Mouse (Mus musculus) ES-E14 (cell line): ENCODE measurements around the gene Nfib. TPM values are rescaled to one million over a fixed set of nuclear protein-coding genes. Genes with fewer than 3 reads are reported as not detected.

Experiments
- DNase-seq: peaks from one replicate; pipeline ENCODE4 v3.0.0-alpha.2; 2013; ENCODE audit warnings: low read depth, low spot score
- H3K27ac ChIP-seq: 2 replicates; pipeline ENCODE4 v1.5.1; 2012; ENCODE audit warnings: low read depth, mild to moderate bottlenecking, low read length, moderate library complexity, mixed read lengths; ENCODE audit not compliant: poor library complexity, insufficient read depth, severe bottlenecking
- H3K36me3 ChIP-seq: 2 replicates; pipeline ENCODE4 v1.6.1; 2012; ENCODE audit warnings: mild to moderate bottlenecking, low read length, moderate library complexity, mixed read lengths; ENCODE audit not compliant: control insufficient read depth, poor library complexity, insufficient read depth, severe bottlenecking
- H3K4me1 ChIP-seq, 2 experiments: fragments of 150-350 bp in 1 of 2; sonication (generic) in 1 of 2; 2 replicates each; pipeline ENCODE4 v1.6.1; 2012; ENCODE audit warnings: low read length in 2 of 2, mild to moderate bottlenecking in 1 of 2, mixed read lengths in 1 of 2; ENCODE audit not compliant: control insufficient read depth in 2 of 2, insufficient read depth in 2 of 2, poor library complexity in 1 of 2
- H3K4me3 ChIP-seq, 2 experiments: fragments of 150-350 bp in 1 of 2; sonication (generic) in 1 of 2; 2 replicates each; pipeline ENCODE4 v1.5.1; 2012; ENCODE audit warnings: low read length in 2 of 2, low read depth in 1 of 2, mild to moderate bottlenecking in 1 of 2, mixed read lengths in 1 of 2; ENCODE audit not compliant: insufficient read depth in 1 of 2, poor library complexity in 1 of 2, severe bottlenecking in 1 of 2
- H3K9ac ChIP-seq: 2 replicates; pipeline ENCODE4 v1.6.1; 2012; ENCODE audit warnings: low read depth, mild to moderate bottlenecking, low read length, mixed read lengths; ENCODE audit not compliant: poor library complexity, insufficient read depth, severe bottlenecking
- H3K9me3 ChIP-seq: fragments of 150-350 bp; sonication (generic); 2 replicates; pipeline ENCODE4 v1.6.1; 2012; ENCODE audit warnings: low read depth, mild to moderate bottlenecking, low read length; ENCODE audit not compliant: control insufficient read depth, insufficient read depth
- CHD2 ChIP-seq: IDR thresholded peaks from 2 replicates; pipeline ENCODE4 v1.6.1; 2014; ENCODE audit warnings: mild to moderate bottlenecking, low read depth, low read length, inconsistent platforms
- HCFC1 ChIP-seq: IDR thresholded peaks from 2 replicates; pipeline ENCODE4 v1.6.1; 2012; ENCODE audit warnings: low read length, inconsistent platforms, borderline replicate concordance; ENCODE audit not compliant: insufficient read depth
- MAFK ChIP-seq: IDR thresholded peaks from 2 replicates; pipeline ENCODE4 v1.6.1; 2014; ENCODE audit warnings: mild to moderate bottlenecking, low read depth, low read length, inconsistent platforms; ENCODE audit not compliant: insufficient read depth
- ZC3H11A ChIP-seq: IDR thresholded peaks from 2 replicates; pipeline ENCODE4 v1.6.1; 2012; ENCODE audit warnings: low read depth, mild to moderate bottlenecking, inconsistent platforms, low read length, borderline replicate concordance
- ZNF384 ChIP-seq: IDR thresholded peaks from 2 replicates; pipeline ENCODE4 v1.6.1; 2012; ENCODE audit warnings: low read depth, low read length, inconsistent platforms
- in situ Hi-C, 2 experiments: fragments of 600-800 bp; cut with MboI; formaldehyde crosslinking; loops; one replicate each; pipeline ENCODE4 v1.15.1; 2025; ENCODE audit warnings: low sequenced_read_pairs in 2 of 2, inconsistent platforms in 1 of 2; ENCODE audit not compliant: unreplicated experiment in 2 of 2
- total RNA-seq: library from RNA; depleted of rRNA; stranded (reverse); fragments of 300-350 nt; gene quantifications from 2 replicates; pipeline ENCODE4 v1.2.3, GENCODE M21; 2012

Gene Nfib
- total RNA-seq, 1 experiment: 8.9 TPM

DNA sequence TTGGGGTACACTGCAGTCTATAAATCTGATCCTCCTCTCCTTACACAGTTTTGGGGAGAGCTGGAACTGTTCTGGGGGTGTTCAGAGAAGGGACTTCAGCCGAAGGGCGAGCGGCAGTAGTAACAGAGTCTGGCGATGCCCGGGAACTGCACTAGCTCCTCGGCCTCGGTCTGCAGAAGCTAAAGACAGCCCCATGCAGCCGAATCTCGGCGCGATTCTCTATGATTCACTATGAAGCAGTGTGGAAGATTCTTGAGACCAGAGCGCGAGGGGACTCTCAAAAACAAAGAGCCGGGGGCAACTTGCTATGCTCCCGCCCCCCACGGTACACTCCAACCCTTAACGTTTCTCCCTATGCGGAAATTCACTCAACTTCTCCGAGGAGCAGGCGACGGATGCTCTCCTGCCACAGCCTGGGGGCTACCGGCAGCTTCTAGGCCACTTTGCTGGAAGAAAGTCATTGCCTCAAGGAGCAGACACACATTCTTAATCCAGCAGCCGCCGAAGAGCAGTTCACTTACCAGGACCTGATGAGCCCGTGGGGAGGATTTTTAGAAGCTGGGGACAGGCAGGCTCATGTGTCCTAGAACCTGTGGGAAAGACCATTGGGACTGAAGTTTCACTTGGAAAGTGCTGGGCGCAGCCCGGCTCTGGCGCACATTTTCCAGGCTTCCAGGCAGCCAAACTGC is 168.1 kb downstream of the Nfib start:
- DNase-seq: no peak
- Histone ChIP-seq H3K4me1 (peaks cover 0 to 7% of the 10 kb centered on the region in 2 experiments; a peak in 2 of 4 replicates), H3K9ac (no peak overlapping the region), H3K9me3 (no peaks in the 10 kb centered on the region), H3K4me3 (peak overlapping the region in 1 of 2 experiments; percentile 6; a peak in 2 of 4 replicates), H3K36me3 (no peaks in the 10 kb centered on the region), H3K27ac (no peak overlapping the region)
- no peak for TF ChIP-seq ZC3H11A
- no peak for TF ChIP-seq MAFK
- no peak for TF ChIP-seq CHD2
- no peak for TF ChIP-seq ZNF384
- no peak for TF ChIP-seq HCFC1
- in situ Hi-C loops: no loop called here

DNA sequence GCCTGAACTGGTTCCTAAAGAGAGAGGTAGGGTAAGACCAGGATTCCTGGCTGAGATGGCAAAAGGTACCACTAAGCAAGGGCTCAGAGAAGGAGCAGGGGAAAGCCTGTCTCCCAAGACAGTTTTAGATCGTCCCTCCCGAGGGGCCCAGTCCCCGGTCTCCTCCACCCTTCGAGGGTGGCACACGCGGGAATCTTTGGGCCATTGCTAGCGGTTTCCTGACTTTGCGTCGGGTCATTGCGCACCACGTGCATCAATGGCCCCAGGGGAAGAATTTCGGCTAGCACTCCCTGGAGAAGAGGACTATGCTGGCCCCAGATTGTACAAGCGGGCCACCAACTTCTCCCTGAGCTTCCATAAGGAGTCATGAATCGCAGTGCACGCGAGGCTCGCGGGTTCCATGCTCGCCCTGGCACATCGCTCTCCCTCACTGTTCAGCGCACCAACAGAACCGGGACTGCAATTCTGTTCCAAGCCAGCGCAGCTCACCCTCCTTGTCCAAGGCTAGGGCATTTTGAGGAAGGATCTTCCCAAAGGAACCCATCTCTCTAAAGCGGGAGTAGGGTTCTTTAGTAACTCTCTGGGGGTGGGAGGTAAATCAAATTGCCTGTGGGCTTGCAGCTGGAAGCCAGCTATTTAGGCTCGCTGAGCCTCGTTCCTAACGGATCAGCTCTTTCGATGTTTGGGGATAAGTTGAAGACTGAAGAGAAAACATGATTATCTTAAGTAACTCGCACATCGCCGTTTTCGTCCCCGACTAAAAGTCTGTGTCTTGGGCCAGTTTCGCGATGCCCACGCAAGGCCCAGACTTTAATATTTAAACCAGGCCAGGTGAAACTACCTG is 168.9 kb downstream of the Nfib start:
- H3K9ac ChIP-seq: no peak overlapping the region
- in situ Hi-C loops: no loop called here
- H3K4me1 ChIP-seq: peaks cover 0 to 12% of the 10 kb centered on the region in 2 experiments; a peak in 2 of 4 replicates
- H3K27ac ChIP-seq: no peak overlapping the region
- H3K36me3 ChIP-seq: no peaks in the 10 kb centered on the region
- DNase-seq: no peak
- TF ChIP-seq ZNF384: no peak
- no peak for TF ChIP-seq CHD2
- TF ChIP-seq ZC3H11A: no peak
- TF ChIP-seq HCFC1: no peak
- TF ChIP-seq MAFK: no peak
- H3K9me3 ChIP-seq: no peaks in the 10 kb centered on the region
- H3K4me3 ChIP-seq: peak overlapping the region; percentile 1 to 5; a peak in 1 of 4 replicates

DNA sequence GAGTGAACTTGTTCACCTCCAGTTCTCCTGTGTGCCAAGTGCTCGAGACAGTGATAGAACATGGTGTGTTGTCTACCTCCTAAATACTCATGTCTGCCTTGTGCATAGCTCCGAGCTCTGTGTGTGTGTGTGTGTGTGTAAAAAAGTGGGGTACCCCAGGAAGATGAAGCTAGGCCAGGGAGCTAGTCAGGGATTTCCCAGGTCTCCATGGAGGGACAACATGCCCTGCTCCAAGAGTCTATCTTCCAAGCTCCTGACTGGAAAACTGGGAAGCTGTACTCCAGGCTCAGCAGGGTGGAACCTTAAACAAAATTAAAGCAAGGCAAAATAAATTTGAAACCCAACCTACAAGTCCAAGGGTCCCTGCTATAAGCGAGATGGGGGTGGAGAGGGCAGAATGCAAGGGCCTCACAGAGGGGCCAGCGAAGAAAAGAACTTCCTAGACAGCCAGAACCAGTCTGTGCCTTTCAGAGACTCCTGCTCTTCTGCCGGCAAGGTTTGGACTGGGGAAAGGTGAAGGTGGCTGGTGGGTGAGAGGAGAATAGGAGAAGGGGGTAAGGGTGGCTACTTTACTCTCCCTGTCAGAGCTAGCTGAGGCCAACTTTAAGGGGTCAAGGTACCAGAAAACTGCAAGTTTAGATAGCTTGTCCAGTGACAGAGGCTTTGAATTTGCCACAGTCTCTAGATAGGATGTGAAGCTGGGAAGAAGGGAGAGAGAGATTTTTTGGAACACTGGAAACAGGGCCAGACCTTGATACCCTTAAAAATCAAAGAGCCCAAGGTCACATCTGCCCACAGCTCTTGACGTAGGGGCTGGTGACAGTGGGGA is 169.7 kb downstream of the Nfib start:
- DNase-seq: no peak
- in situ Hi-C loops: no loop called here
- Histone ChIP-seq H3K4me3 (no peak overlapping the region), H3K9ac (no peak overlapping the region), H3K4me1 (peaks cover 0 to 12% of the 10 kb centered on the region in 2 experiments; a peak in 2 of 4 replicates), H3K27ac (no peak overlapping the region), H3K9me3 (no peaks in the 10 kb centered on the region), H3K36me3 (no peaks in the 10 kb centered on the region)
- TF ChIP-seq ZC3H11A (no peak), MAFK (no peak), CHD2 (no peak), ZNF384 (no peak), HCFC1 (no peak)

DNA sequence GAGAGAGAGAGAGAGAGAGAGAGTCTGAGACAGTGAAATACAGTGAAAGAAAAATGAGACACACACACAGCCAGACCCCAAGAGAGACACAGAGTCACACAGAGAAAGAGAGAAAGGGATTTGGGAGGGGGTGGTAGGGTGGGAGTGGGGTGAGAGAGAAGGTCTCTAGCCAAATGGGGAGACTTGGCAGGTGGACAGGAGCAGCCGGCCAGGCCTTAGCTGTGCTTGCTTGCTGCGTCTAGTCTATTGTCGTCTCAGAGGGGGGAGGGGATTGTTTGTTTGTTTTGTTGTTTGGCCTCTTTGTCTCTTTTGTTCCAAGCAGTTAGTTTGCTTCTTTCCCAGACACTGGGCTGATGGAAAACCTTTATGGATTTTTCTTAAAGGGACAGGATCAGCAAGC is 172.3 kb downstream of the Nfib start:
- H3K9ac ChIP-seq: no peak overlapping the region
- no peak overlapping the region for H3K4me3 ChIP-seq
- no peaks in the 10 kb centered on the region for H3K9me3 ChIP-seq
- no peak for TF ChIP-seq HCFC1
- no peak for TF ChIP-seq MAFK
- in situ Hi-C loops: no loop called here
- H3K27ac ChIP-seq: no peak overlapping the region
- DNase-seq: no peak
- H3K4me1 ChIP-seq: peaks cover 0 to 12% of the 10 kb centered on the region in 2 experiments; a peak in 2 of 4 replicates
- no peaks in the 10 kb centered on the region for H3K36me3 ChIP-seq
